Mouse (Mus musculus) limb, embryonic 15.5 days (tissue): Measurements from ENCODE around the gene Chil1. TPM values are rescaled to one million over a fixed set of nuclear protein-coding genes. Genes with fewer than 3 reads are reported as not detected.

ENCODE experiments used
- ATAC-seq: fragments of 200-750 bp; cut with Nextera tagmentation; 2 replicates; pipeline ENCODE4 v1.8.0; 2017; ENCODE audit warnings: low read depth, moderate TSS enrichment; ENCODE audit not compliant: insufficient number of reproducible peaks, low FRiP score, low TSS enrichment
- H3K27ac ChIP-seq: fragments of 300-500 bp; sonication (generic); 2 replicates; pipeline ENCODE4 v1.5.1; 2015; ENCODE audit warnings: moderate library complexity, mild to moderate bottlenecking, inconsistent platforms
- H3K27me3 ChIP-seq: fragments of 300-500 bp; sonication (generic); 2 replicates; pipeline ENCODE4 v1.6.1; 2015; ENCODE audit warnings: inconsistent platforms
- H3K36me3 ChIP-seq: fragments of 300-500 bp; sonication (generic); 2 replicates; pipeline ENCODE4 v1.6.1; 2015; ENCODE audit warnings: inconsistent platforms
- H3K4me1 ChIP-seq: fragments of 300-500 bp; sonication (generic); 2 replicates; pipeline ENCODE4 v1.6.1; 2015; ENCODE audit warnings: inconsistent platforms
- H3K4me2 ChIP-seq: fragments of 300-500 bp; sonication (generic); 2 replicates; pipeline ENCODE4 v1.6.1; 2015; ENCODE audit warnings: mild to moderate bottlenecking, inconsistent platforms
- H3K4me3 ChIP-seq: fragments of 300-500 bp; sonication (generic); 2 replicates; pipeline ENCODE4 v1.5.1; 2015; ENCODE audit warnings: mild to moderate bottlenecking, inconsistent platforms
- H3K9ac ChIP-seq: fragments of 300-500 bp; sonication (generic); 2 replicates; pipeline ENCODE4 v1.6.1; 2015; ENCODE audit warnings: inconsistent platforms
- H3K9me3 ChIP-seq: fragments of 300-500 bp; sonication (generic); 2 replicates; pipeline ENCODE4 v1.6.1; 2016; ENCODE audit warnings: inconsistent platforms
- WGBS: fragments of 180-500 bp; shearing (Covaris S2); methylation state at CpG from one replicate; pipeline ENCODE4 v1.1.7; 2015; 5-methylcytosine and 5-hydroxymethylcytosine counted together
- polyA plus RNA-seq: library from polyadenylated mRNA; unstranded; fragments of >200 nt; fragmentation: Nextera tagmentation; extraction: Ambion mirVana; gene quantifications from 2 replicates; pipeline ENCODE4 v1.2.1, GENCODE M21; 2015

Chil1 gene
- polyA plus RNA-seq, 1 experiment from 2014 or later, result 9.8 TPM

DNA sequence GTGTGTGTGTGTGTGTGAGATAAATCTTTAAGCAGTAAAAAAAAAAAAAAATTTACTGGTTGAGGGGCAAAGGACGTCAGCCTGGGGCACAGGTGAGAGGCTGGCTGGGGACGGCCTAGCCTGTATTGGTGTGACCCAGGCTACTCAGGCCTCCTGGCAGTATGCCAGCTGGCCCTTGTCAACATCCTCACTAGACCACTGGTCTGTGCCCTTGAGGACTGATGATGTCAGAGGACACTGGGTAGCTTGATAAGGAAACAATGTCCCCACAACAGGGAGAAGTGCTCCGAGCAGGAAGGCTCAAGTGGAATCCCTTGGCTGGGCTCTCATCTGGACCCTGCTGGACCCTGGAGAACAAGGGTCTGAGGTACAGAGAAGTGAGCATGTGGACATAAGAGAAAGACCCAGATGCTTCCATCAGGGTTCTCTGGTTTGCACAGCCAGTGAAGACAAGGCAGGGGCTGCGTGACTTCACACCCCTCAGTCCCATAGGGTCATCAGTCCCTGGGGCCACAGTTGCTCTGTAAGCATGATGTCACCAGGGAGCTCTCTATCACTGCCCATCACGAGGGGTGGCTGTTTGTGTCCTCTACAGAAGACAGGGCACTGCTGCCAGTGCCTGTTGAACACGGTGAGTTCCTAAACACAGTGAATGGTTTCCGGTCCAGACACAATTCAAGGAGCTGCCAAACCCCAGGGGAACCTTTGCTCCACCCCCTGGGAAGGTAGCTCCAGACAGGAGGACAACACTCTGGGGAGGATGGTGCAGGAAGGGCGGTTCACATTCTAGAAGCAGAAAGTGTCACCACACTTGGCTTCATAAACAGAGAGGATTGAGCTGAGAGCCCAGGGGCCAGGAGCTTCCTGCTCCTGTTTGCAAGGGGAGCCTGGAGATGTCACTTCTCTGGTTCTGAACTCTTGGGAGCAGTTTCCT is 40.4 kb downstream of the Chil1 start:
- no peak overlapping the region for H3K27ac ChIP-seq
- ATAC-seq, result no peak
- no peak overlapping the region for H3K9ac ChIP-seq
- no peaks in the 10 kb centered on the region for H3K36me3 ChIP-seq
- H3K9me3 ChIP-seq, result no peaks in the 10 kb centered on the region
- no peak overlapping the region for H3K4me3 ChIP-seq
- WGBS, result 57% methylated on average over 8 of the region's 8 CpGs
- no peak overlapping the region for H3K4me2 ChIP-seq
- no peaks in the 10 kb centered on the region for H3K4me1 ChIP-seq
- H3K27me3 ChIP-seq, result no peaks in the 10 kb centered on the region; the same call in 1 of the 2 replicates

DNA sequence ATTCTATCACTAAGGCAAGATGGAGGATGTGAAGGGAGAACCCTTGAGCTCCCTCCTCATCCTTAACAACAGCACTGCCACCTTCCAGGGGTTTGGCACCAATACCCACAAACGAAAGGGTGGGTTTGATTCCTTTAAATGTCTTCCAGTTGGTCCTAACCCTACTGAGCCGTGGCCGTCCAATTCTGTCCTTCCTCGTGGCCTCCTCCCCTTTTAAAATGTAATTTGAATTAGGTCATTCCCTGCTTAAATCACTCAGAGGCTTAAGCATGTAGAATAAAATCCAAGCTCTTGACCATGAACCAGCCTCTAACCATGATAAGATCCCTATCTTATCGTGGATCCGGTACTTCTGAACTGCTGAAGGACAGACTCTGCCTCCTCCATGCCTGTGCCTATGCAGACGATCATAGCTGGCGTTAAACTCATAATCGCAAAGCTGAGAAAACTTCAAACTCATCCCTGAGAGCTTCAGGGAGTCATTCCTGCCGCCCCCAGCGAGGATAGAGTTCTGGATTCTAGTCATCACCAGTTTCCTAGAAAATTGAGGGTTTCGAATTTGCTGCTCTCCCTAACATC is 42.8 kb downstream of the Chil1 start:
- no peak overlapping the region for H3K4me2 ChIP-seq
- WGBS, result 83% methylated on average over 12 of the region's 12 CpGs
- no peak for ATAC-seq

DNA sequence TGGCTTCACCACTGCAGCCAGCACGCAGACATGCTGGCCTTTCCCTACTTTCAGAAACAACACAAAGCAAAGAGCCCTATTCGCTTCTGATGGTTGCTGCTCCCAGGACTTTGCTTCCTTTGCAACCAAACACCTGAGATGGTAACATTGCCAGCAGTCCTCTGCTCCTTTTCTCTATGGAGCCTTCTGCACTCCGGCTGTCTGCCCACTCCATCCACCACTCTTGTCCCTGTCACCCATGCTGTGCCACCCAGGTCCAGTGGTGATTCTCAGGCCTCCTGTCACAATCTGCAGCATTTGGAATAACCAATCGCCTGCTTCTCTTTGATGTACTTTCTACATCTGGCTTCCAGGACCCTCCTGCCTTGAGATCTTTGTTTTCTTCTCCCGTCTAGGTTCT is 43.4 kb downstream of the Chil1 start:
- Histone ChIP-seq H3K27me3 (no peaks in the 10 kb centered on the region; the same call in 1 of the 2 replicates), H3K4me3 (no peak overlapping the region), H3K36me3 (no peaks in the 10 kb centered on the region), H3K9me3 (no peaks in the 10 kb centered on the region), H3K4me1 (no peaks in the 10 kb centered on the region), H3K9ac (no peak overlapping the region), H3K27ac (no peak overlapping the region), H3K4me2 (no peak overlapping the region)
- ATAC-seq, result no peak
- 85% methylated on average over 5 of the region's 5 CpGs for WGBS

More for the DNA sequence above, 42.8 kb downstream of the Chil1 start:
- no peak overlapping the region for H3K27ac ChIP-seq
- no peaks in the 10 kb centered on the region for H3K9me3 ChIP-seq
- no peaks in the 10 kb centered on the region for H3K4me1 ChIP-seq
- no peaks in the 10 kb centered on the region; the same call in 1 of the 2 replicates for H3K27me3 ChIP-seq
- H3K9ac ChIP-seq, result no peak overlapping the region
- H3K36me3 ChIP-seq, result no peaks in the 10 kb centered on the region
- no peak overlapping the region for H3K4me3 ChIP-seq

DNA sequence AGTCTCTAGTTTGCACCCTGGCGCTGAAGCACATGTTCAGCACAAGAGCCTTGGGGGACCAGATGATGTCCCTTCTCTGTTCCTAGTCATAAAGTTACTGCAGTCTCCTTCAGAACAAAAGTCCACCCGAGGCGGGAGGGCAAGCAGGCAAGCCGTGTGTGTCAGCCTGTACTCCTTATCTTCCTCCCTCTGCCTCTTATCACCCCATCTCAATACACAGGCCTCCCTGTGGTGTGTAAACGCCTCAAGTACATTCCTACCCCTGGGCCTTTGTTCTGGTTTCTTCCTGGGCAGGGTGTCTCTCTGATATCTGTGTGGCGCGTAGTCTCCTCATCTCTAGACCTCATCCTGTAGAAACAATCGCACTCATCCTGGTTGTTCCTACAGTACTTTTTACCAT is 44.8 kb downstream of the Chil1 start:
- H3K9ac ChIP-seq, result no peak overlapping the region
- WGBS, result 77% methylated on average over 8 of the region's 8 CpGs
- H3K27ac ChIP-seq, result no peak overlapping the region
- no peak for ATAC-seq
- no peaks in the 10 kb centered on the region for H3K36me3 ChIP-seq
- no peak overlapping the region for H3K4me3 ChIP-seq
- no peaks in the 10 kb centered on the region; the same call in 1 of the 2 replicates for H3K27me3 ChIP-seq
- H3K4me1 ChIP-seq, result no peaks in the 10 kb centered on the region
- H3K4me2 ChIP-seq, result no peak overlapping the region
- H3K9me3 ChIP-seq, result no peaks in the 10 kb centered on the region

DNA sequence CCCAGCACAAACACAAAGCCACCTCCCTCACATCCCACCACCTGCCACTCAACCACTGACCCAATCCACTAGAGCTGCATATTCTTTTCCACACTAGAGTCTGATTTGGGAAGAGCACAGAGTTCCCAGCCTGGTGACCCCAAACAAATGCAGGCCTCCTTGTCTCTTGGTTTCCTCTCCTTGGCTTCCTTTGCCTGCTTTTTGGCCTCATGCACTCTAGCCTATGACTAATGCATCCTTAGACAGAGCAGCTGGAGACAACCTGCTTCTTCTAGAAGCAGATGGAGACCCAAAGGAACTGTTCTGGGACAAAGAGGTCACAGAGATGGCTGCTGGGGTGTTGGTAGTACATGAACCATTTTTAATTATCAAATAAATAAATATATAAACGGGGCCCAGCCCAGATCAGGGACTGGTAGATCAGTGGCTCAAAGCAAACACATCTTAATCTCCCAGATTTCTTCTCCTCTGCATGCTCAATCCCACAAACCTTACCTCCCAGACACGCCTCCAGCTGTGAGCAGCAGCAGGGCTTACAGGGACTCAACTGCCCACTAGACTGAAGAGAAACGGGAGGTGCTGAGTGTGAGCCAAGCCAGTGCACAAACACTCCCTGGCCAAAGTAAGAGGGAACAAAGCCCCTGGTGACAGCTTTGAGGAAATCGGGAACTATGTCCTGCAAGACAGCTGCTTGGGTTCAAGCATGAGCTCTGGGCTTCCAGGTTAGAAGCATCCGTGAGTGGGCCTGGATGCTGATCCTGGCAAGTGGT is 48.0 kb downstream of the Chil1 start:
- 73% methylated on average over 5 of the region's 5 CpGs for WGBS
- Histone ChIP-seq H3K27ac (no peak overlapping the region), H3K4me2 (no peak overlapping the region), H3K4me3 (no peak overlapping the region), H3K4me1 (peaks cover 23% of the 10 kb centered on the region), H3K36me3 (no peaks in the 10 kb centered on the region), H3K9me3 (no peaks in the 10 kb centered on the region), H3K27me3 (peaks cover 23% of the 10 kb centered on the region), H3K9ac (no peak overlapping the region)
- no peak for ATAC-seq

DNA sequence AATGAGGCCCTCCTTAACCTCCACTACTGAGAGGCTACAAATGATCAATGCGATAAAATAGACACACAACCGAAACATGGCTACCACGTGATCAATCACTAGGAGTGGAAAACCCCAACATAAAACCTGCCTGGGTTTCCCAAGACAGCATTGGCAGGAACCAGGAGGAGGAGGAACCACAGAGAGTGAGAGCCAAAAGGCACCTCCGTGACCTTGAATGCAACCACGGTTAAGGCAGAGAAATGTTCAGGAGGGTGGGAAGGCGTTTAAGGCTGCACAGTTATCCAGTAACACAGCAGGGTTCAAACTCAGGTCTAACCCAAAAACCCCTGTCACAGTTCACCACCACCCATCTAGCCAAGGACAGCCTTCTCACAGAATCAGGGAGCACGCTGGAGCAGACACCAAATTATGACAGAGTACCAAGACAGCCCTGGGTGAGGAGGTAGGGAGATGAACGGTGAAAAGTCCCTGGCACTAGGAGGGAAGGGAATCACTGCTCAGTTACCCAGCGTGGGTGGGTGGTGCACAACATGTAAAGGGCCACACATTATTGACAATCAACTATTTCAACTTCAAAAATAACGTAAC is 48.8 kb downstream of the Chil1 start:
- Histone ChIP-seq H3K9me3 (no peaks in the 10 kb centered on the region), H3K4me3 (no peak overlapping the region), H3K36me3 (no peaks in the 10 kb centered on the region), H3K9ac (no peak overlapping the region), H3K27me3 (peaks cover 30% of the 10 kb centered on the region), H3K4me1 (peaks cover 31% of the 10 kb centered on the region), H3K4me2 (no peak overlapping the region), H3K27ac (no peak overlapping the region)
- no peak for ATAC-seq
- WGBS, result 79% methylated on average over 10 of the region's 10 CpGs

DNA sequence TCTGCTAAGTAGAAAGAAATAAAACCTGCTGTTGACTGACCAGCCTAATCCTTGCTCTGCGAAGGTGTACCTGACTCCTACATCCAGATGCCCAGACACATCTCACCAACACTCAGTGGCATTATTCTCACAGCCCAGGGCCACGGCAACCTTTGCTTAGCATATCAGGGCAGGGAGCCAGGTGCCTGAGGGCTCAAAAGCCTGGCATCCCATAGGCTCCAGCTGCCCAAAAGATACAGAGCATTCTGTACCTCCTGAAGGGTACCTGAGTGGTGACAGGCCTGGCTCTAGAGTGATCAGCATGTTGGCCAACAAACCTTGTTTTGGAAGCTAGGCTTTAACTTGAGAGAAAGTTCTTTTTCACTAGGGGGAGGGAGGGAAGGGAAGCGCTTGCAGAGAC is 49.3 kb downstream of the Chil1 start:
- ATAC-seq, result no peak
- 67% methylated on average over 3 of the region's 3 CpGs for WGBS
- H3K27ac ChIP-seq, result no peak overlapping the region
- peaks cover 32% of the 10 kb centered on the region for H3K4me1 ChIP-seq
- H3K36me3 ChIP-seq, result no peaks in the 10 kb centered on the region
- peaks cover 36% of the 10 kb centered on the region for H3K27me3 ChIP-seq
- H3K4me3 ChIP-seq, result no peak overlapping the region
- H3K9me3 ChIP-seq, result no peaks in the 10 kb centered on the region
- no peak overlapping the region for H3K4me2 ChIP-seq
- no peak overlapping the region for H3K9ac ChIP-seq

DNA sequence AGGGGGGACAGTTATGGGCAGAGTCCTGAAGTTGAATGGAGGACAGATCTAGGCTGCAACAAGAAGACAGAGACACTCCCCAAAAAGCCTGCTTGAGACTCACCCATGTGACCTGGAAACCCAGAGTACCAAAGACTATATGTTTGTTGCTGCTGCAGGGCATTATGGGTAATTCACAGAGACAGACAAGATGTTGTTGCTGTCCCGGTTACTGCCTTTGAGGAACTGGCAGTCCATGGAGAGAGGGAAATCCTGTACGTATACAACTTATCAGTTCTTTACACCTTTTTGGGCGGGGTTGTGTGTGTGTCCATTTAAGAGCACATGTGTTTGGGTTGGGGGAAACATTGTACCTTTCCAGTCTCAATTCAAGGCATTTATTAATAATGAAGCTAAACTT is 49.7 kb downstream of the Chil1 start:
- Histone ChIP-seq H3K27me3 (peaks cover 40% of the 10 kb centered on the region), H3K9ac (no peak overlapping the region), H3K27ac (no peak overlapping the region), H3K36me3 (no peaks in the 10 kb centered on the region), H3K4me1 (peaks cover 32% of the 10 kb centered on the region), H3K4me2 (no peak overlapping the region), H3K4me3 (no peak overlapping the region), H3K9me3 (no peaks in the 10 kb centered on the region)
- no peak for ATAC-seq
- WGBS, result 85% methylated on average over 3 of the region's 3 CpGs

DNA sequence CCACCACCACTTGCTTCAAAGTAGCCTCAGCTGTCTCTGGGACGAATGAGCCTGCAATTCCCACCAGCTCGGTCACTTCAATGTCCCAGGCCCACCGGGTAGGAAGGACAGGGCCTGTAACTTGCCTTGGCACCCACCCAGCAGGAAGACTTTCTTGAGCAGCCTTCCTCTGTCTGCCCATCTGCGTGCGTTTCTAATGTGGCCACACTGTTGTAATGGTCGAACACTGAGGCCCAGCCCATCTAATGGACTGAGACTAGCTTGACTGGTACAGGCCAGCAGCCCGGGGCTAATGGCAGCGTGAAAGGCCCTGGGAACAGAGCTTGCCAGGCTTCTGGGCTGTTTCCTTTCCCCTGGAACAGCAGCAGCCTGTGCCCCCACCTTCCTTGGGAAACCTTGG is 50.4 kb downstream of the Chil1 start:
- Histone ChIP-seq H3K4me2 (no peak overlapping the region), H3K9me3 (no peaks in the 10 kb centered on the region), H3K9ac (no peak overlapping the region), H3K27ac (no peak overlapping the region), H3K4me3 (no peak overlapping the region), H3K36me3 (no peaks in the 10 kb centered on the region), H3K27me3 (peaks cover 46% of the 10 kb centered on the region), H3K4me1 (peaks cover 32% of the 10 kb centered on the region)
- no peak for ATAC-seq
- 64% methylated on average over 8 of the region's 8 CpGs for WGBS

DNA sequence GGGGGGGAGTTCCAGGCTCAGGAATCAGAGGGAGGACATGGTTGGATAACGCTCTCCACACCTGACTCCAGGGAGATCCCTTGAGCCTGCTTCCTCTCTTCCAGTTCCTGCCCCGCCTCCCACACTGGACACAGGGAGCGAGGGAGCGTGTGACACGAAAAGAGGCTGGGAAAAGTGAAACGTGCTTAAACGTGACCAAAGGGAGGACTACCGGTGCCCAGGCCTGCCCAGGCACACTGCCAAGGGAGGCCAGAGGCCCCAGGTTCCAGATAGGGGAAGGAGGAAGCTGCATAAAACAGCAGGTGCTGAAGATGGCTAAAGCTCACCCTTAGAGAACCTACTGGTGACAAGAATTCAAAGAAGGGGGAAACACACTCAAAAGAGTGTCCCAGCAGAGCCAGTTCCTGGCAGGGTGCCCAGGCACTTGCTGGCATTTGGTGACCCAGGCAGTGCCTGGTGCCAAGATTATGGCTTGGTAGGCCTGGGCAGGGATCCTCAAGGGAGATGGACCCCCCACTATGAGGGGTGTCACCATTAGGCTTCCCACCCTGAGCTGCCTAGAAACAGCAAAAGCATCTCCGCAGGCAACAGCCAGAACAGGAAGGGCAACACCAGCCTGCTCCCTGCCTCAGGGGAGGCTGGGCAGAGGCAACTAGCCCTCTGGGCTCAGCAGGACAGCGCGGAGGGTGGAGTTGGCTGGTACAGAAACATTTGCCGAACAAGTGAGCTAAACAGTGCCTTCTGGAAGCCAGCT is 51.0 kb downstream of the Chil1 start:
- Histone ChIP-seq H3K36me3 (no peaks in the 10 kb centered on the region), H3K27ac (no peak overlapping the region), H3K9me3 (no peaks in the 10 kb centered on the region), H3K4me2 (no peak overlapping the region), H3K9ac (no peak overlapping the region), H3K4me1 (peaks cover 32% of the 10 kb centered on the region), H3K4me3 (no peak overlapping the region), H3K27me3 (peaks cover 48% of the 10 kb centered on the region)
- WGBS, result 41% methylated on average over 12 of the region's 12 CpGs
- no peak for ATAC-seq
